23 mouse cellular contexts compared by ENCODE assay signal in genomic region chr12:41316426-41316825, GRCm38 (mm10).
DNase-seq lines count a peak whose midpoint lies in the region; ATAC-seq and TF ChIP-seq lines count a peak whose summit lies in the region.
"Had no signal": no experiment of that assay in that cellular context is flagged by ENCODE, and none has a peak within 500 bp of the region (broad histone marks: within the 10 kb centered on the region; RNA-seq: fewer than 3 reads in every experiment).

No protein-coding gene starts in this region.

- no peak for TF ChIP-seq CTCF in hindbrain, postnatal 0 days (IDR thresholded peaks at IDR 0.05; ENCODE audit: low read depth)

- WGBS in hindbrain, postnatal 0 days: 80% methylated on average over 4 of the region's 4 CpGs
- 78% methylated on average over 4 of the region's 4 CpGs for WGBS in hindbrain, embryonic 12.5 days
- 94% methylated on average over 4 of the region's 4 CpGs for WGBS in midbrain, embryonic 11.5 days
- WGBS in midbrain, embryonic 15.5 days: 77% methylated on average over 4 of the region's 4 CpGs

- H3K4me3 ChIP-seq in hindbrain, postnatal 0 days (ENCODE audit: low read length): no peak overlapping the region
- H3K4me3 ChIP-seq in hindbrain, embryonic 12.5 days: no peak overlapping the region
- no peak overlapping the region for H3K4me3 ChIP-seq in midbrain, embryonic 11.5 days (ENCODE audit: low read depth, low read length)
- H3K4me3 ChIP-seq in midbrain, embryonic 15.5 days: no peak overlapping the region
- H3K4me3 ChIP-seq: embryonic facial prominence, embryonic 12.5 days; embryonic facial prominence, embryonic 15.5 days; gastrocnemius, adult 2 months; hindbrain, embryonic 15.5 days had no signal

- H3K9ac ChIP-seq in hindbrain, postnatal 0 days (replicated peaks; ENCODE audit: low read length): no peak overlapping the region
- H3K9ac ChIP-seq in hindbrain, embryonic 12.5 days: no peak overlapping the region
- no peak overlapping the region for H3K9ac ChIP-seq in midbrain, embryonic 11.5 days (ENCODE audit: low read length)
- H3K9ac ChIP-seq in midbrain, embryonic 15.5 days: no peak overlapping the region
- H3K9ac ChIP-seq: embryonic facial prominence, embryonic 12.5 days; embryonic facial prominence, embryonic 15.5 days; forebrain, postnatal 0 days; hindbrain, embryonic 15.5 days had no signal

- no peak overlapping the region for H3K27ac ChIP-seq in hindbrain, postnatal 0 days
- H3K27ac ChIP-seq in hindbrain, embryonic 12.5 days: no peak overlapping the region
- no peak overlapping the region for H3K27ac ChIP-seq in midbrain, embryonic 11.5 days (ENCODE audit: low read depth, low read length)
- no peak overlapping the region for H3K27ac ChIP-seq in midbrain, embryonic 15.5 days
- H3K27ac ChIP-seq: embryonic facial prominence, embryonic 12.5 days; embryonic facial prominence, embryonic 15.5 days; gastrocnemius, adult 2 months; hindbrain, embryonic 15.5 days had no signal

- no peak for ATAC-seq in hindbrain, postnatal 0 days
- no peak for ATAC-seq in hindbrain, embryonic 12.5 days (ENCODE audit: low FRiP score)
- no peak for ATAC-seq in midbrain, embryonic 11.5 days (ENCODE audit: low FRiP score)
- no peak for ATAC-seq in midbrain, embryonic 15.5 days (replicated peaks)
- ATAC-seq: forebrain, postnatal 0 days had no signal

- no peaks in the 10 kb centered on the region for H3K9me3 ChIP-seq in hindbrain, postnatal 0 days (ENCODE audit: low read length)
- no peaks in the 10 kb centered on the region for H3K9me3 ChIP-seq in hindbrain, embryonic 12.5 days (replicated peaks)
- no peaks in the 10 kb centered on the region for H3K9me3 ChIP-seq in midbrain, embryonic 11.5 days (ENCODE audit: control insufficient read depth, low read length)
- no peaks in the 10 kb centered on the region for H3K9me3 ChIP-seq in midbrain, embryonic 15.5 days
- H3K9me3 ChIP-seq: embryonic facial prominence, embryonic 12.5 days; embryonic facial prominence, embryonic 15.5 days; hindbrain, embryonic 15.5 days had no signal

- peak; percentile 0 for DNase-seq in hindbrain, postnatal 0 days (ENCODE audit: low spot score)
- peak; percentile 12 for DNase-seq in midbrain, embryonic 11.5 days (ENCODE audit: low spot score, missing footprints)
- DNase-seq in retina, embryonic 14.5 days (ENCODE audit: low spot score): peak; percentile 69
- DNase-seq in right cerebral cortex, postnatal 14 days: no peak
- DNase-seq: adrenal gland, adult 2 months; adrenal gland, postnatal 14 days; B cell, adult 2 months; cerebellum, adult 11 months; cerebellum, adult 2 months; cerebellum, adult 9-11 months; cerebellum, postnatal 25 days; forebrain, postnatal 0 days; gastrocnemius, adult 2 months; gastrocnemius, postnatal 14 days; heart, adult 11 months had no signal

- H3K36me3 ChIP-seq in hindbrain, postnatal 0 days (ENCODE audit: insufficient read depth, low read length): no peaks in the 10 kb centered on the region
- H3K36me3 ChIP-seq in hindbrain, embryonic 12.5 days: no peaks in the 10 kb centered on the region
- no peaks in the 10 kb centered on the region for H3K36me3 ChIP-seq in midbrain, embryonic 11.5 days (ENCODE audit: control insufficient read depth, insufficient read depth, low read length)
- no peaks in the 10 kb centered on the region for H3K36me3 ChIP-seq in midbrain, embryonic 15.5 days (replicated peaks)
- H3K36me3 ChIP-seq: embryonic facial prominence, embryonic 12.5 days; embryonic facial prominence, embryonic 15.5 days; G1E; hindbrain, embryonic 15.5 days had no signal

- peaks cover 5% of the 10 kb centered on the region; the same call in 1 of the 2 replicates for H3K4me1 ChIP-seq in hindbrain, postnatal 0 days (ENCODE audit: insufficient read depth, low read length)
- peaks cover 5% of the 10 kb centered on the region for H3K4me1 ChIP-seq in hindbrain, embryonic 12.5 days
- 0 out of 2 replicates have a peak, but pooled peaks cover 4% of the 10 kb centered on the region for H3K4me1 ChIP-seq in midbrain, embryonic 11.5 days (ENCODE audit: control insufficient read depth, insufficient read depth, low read length)
- H3K4me1 ChIP-seq in midbrain, embryonic 15.5 days: peaks cover 6% of the 10 kb centered on the region; the same call in 1 of the 2 replicates
- H3K4me1 ChIP-seq: embryonic facial prominence, embryonic 15.5 days had no signal

- no peak overlapping the region for H3K4me2 ChIP-seq in hindbrain, postnatal 0 days (ENCODE audit: low read depth, low read length)
- H3K4me2 ChIP-seq in hindbrain, embryonic 12.5 days (replicated peaks): no peak overlapping the region
- H3K4me2 ChIP-seq in midbrain, embryonic 11.5 days: no peak overlapping the region
- no peak overlapping the region for H3K4me2 ChIP-seq in midbrain, embryonic 15.5 days
- H3K4me2 ChIP-seq: embryonic facial prominence, embryonic 12.5 days; embryonic facial prominence, embryonic 15.5 days; heart, embryonic 11.5 days; hindbrain, embryonic 15.5 days had no signal

- H3K27me3 ChIP-seq in hindbrain, postnatal 0 days (ENCODE audit: insufficient read depth, low read length): no peaks in the 10 kb centered on the region
- no peaks in the 10 kb centered on the region for H3K27me3 ChIP-seq in hindbrain, embryonic 12.5 days
- no peaks in the 10 kb centered on the region for H3K27me3 ChIP-seq in midbrain, embryonic 11.5 days (ENCODE audit: control insufficient read depth, insufficient read depth, low read length)
- no peaks in the 10 kb centered on the region for H3K27me3 ChIP-seq in midbrain, embryonic 15.5 days (replicated peaks)
- H3K27me3 ChIP-seq: CH12.LX; embryonic facial prominence, embryonic 12.5 days; embryonic facial prominence, embryonic 15.5 days; hindbrain, embryonic 15.5 days had no signal
